Mouse (Mus musculus) kidney, postnatal 4 days (tissue): Measurements from ENCODE around the gene Pi4k2a.

Source experiments
- DNase-seq, 2 experiments: peaks; one replicate each; pipeline ENCODE4 v3.0.0; 2021; ENCODE audit warnings: mixed read lengths in 2 of 2

The Pi4k2a gene

DNA sequence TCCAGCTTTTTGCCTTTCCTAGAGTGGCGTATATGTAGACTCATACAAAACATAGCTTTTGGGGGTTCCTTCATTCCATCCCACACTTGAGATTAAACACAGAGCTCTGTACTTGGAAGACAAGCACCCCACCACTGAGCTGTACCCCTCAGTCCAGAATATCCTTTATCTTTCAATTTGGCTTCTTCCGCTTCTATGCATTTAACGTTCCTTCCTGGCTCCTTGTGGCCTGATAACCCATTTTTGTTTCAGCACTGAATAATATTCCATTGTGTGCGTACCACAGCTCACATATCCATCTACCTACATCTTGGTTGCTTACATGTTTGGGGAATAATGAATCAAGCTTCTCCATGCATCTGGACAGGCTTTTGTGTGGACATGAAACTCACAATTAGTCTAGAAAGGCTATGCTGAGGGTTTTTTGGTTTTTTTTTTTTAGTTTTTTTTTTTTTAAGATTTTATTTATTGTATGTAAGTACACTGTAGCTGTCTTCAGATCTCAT, 47.0 kb downstream of the Pi4k2a start:
- no peak for DNase-seq

DNA sequence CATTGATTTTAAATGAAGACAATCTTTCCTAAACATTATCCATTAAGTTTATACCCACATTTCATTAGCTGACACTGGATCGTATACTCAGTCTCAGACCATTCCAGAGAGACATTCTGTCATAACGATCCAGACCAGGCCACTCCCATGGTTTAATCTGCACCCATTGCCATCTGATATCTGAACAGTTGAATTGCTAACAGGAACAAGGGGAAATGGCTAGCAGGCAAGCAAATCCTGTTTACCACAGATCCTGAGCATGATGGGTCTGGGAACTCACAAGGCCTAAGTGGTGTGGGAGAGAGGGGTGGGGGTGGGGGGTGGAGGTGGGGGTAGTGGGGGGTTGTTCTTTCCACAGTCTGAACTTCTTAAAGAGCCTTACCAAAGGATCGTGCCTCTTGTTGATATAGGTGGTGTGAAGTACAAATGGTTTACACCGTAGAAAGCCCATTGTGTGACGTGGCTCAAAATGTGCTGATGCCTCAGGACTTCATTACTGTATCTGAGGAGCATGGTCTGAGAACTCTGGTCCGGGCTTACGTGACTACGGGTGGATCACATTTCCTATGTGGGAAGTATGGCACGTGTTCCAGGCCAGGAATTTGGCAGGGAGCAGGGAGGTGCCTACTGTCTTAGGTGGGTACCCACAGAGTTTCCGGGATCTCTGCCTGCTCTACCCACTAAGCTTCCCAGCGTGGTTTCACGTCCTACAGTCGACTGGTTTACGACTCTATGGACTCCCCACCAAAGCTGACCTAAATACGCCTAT, 48.4 kb downstream of the Pi4k2a start:
- DNase-seq: no peak

DNA sequence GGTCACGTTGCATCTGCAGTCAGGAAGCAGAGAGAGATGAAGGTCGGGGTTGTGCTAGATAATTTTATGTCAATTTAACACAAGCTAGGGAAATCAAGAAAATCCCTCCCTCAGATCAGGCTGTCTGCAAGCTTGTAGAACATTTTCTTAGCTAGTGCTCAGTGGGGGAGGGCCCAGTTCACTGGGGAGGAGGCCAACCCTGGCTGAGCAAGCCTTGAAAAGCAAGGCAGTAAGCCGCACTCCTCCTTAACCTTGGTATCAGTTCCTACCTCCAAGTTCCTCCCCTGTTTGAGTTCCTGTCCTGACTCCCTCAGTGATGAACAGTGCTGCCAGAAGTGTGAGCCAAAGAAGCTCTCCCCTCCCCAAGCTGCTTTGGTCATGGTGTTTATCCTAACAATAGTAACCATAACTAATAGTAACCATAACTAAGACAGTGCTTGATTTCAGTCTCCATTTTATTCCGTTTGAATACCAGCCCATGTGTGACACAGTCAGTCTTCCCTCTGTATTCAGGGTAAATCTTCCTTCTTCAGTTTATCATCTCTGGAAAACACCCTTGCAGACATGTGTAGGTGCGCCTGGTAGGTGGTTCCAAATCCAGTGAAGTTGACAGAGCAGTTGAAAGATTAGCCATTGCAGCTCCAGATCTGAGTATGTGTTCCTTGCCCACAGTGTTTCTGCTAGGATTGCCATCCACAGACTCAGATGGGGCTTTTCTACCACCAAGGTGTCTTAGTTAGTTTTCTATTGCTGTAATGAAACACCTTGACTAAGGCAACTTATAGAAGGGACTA, 49.7 kb downstream of the Pi4k2a start:
- DNase-seq: no peak

DNA sequence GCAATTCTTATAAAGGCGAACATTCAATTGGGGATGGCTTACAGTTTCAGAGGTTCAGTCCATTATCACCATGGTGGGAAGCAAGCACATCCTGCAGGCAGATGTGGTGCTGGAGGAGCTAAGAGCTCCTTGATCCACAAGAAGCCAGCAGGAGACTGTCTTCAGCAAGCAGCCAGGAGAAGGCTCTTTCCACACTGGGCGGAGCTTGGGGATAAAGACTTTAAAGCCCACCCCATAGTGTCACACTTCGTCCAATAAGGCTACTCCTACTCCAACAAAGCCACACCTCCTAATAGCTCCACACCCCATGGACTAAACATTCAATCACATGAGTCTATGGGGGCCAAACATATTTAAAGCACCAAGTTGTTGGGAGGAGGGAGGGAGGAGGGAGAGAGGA, 51.7 kb downstream of the Pi4k2a start:
- DNase-seq: no peak

- no peak for DNase-seq
Observed at GRCm38 (mm10) chr19:42142757-42143156, 52.5 kb downstream of the Pi4k2a start.

DNA sequence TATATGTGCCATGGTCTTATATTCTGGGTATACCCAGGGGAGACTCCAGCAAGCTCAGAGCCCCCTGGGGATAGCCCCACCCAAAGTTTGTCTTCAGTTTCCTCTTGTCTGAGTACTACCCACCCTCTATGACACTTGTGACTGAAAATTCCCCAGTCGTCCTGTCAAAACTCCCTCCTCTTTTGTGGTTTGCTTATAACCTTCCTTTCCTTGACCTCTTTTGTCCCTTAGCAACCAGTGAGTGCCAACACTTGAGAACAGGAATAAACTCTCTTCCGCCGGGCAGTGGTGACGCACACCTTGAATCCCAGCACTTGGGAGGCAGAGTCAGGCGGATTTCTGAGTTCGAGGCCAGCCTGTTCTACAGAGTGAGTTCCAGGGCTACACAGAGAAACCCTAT, 53.8 kb downstream of the Pi4k2a start:
- DNase-seq: no peak

GRCm38 (mm10) chr19:42144541-42145167, 54.4 kb downstream of the Pi4k2a start:
- peak; percentile 96 for DNase-seq

GRCm38 (mm10) chr19:42145210-42145609, 54.9 kb downstream of the Pi4k2a start:
- no peak for DNase-seq

DNA sequence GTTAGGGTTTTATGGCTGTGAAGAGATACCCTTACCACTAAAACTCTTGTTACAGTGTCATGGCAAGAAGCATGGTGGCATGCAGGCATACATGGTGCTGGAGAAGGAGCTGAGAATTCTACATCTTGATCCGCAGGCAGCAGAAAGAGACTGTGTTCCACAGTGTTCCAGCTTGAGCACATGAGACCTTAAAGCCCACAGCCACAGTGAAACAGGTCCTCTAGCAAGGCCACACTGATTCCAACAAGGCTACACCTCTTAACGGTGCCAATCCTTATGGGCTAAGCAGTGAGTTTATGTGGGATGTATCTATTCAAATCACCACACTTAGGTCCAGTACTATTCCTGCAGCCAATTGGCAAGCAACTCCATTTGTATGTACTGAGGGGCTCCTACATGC, 55.5 kb downstream of the Pi4k2a start:
- DNase-seq: no peak

- no peak for DNase-seq
Observed at GRCm38 (mm10) chr19:42146276-42147010, 56.2 kb downstream of the Pi4k2a start.

DNA sequence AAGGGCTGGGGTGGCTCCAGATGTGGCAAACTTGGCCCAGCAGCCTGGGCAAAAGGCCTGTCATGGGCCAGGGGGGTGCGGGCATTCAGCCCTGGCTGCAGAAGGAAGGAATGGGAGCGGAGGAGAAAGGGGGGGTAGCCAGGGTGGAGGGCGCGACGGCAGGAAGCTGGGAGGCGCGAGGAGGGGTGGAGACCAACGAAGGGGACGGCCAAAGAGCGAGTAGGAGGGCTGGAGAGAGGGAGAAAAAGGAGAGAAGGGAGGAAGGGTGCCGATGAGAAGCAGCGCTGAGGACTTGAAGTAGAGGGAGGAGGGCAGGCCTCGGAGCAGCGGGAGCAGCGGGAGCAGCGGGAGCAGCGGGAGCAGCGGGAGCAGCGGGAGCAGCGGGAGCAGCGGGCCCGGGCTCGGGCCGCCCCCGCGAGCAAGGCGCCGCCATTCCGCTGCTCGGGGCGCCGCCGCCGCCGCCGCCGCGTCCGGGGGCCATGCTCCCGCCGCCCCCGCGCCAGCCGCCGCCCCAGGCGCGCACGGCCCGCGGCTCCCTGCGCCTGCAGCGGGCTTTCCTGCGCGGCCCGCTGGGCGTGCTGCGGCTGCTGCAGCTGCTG, 57.0 kb downstream of the Pi4k2a start, which contains the start of gene Marveld1:
Marveld1 (plus strand) TSS at position 231 of the 599 bp plus-strand sequence.
- DNase-seq: peak; percentile 85 to 91

- DNase-seq: peak; percentile 74 to 86
Observed at GRCm38 (mm10) chr19:42147769-42148568, 57.7 kb downstream of the Pi4k2a start.

GRCm38 (mm10) chr19:42148569-42148860, 58.2 kb downstream of the Pi4k2a start:
- DNase-seq: no peak

DNA sequence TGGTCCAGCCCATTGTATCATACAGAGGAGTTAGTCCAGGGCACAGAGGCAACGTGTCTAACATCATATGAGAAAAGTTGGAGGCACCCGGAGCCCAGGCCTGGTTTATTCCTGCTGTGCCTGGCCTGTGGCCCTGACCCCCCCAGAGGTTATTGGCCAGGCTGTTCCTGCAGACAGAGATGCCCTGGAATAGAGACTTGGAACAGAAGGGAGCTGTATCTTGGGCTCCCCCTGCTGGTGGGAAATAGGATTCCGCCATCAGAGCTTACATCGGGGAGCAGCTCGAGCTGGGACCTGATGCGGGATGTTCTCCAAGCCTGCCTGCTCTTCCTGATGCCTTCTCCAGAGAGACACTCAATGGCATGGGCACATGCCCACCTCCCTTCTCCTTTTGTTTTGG, 61.7 kb downstream of the Pi4k2a start:
- DNase-seq: peak; percentile 90 to 91

DNA sequence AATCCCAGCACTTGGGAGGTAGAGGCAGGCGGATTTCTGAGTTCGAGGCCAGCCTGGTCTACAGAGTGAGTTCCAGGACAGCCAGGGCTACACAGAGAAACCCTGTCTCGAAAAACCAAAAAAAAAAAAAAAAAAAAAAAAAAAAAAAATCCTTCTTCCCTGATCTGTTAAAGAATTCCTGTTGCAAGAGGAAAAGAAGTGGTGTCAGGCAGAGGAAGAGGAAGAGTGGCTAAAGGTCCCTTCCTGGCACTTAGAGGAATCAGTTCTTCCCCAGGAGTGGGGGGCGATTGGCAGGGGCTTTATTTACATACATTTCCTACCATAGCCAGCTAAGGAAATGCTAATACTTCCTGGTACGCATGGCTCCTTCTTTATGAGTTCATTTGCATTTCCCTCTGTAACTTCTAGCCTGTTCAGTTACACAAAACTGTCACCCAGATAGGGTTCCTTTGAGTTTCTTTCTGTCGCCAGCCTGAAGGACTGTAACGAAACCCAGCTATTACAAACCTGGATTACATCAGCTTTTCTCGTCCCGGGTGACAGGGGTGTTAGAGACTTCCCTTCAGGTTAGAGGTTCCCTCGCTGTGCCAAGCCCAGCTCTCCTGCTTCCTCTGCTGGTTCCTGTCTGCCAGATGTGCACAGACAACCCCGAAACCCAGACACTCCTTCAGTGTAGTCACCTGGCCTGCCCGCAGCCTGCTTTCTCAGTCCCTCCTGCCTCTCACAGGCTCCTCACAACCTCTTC, 67.4 kb downstream of the Pi4k2a start:
- DNase-seq: no peak

- no peak for DNase-seq
Observed at GRCm38 (mm10) chr19:42158246-42159017, 68.2 kb downstream of the Pi4k2a start.

DNA sequence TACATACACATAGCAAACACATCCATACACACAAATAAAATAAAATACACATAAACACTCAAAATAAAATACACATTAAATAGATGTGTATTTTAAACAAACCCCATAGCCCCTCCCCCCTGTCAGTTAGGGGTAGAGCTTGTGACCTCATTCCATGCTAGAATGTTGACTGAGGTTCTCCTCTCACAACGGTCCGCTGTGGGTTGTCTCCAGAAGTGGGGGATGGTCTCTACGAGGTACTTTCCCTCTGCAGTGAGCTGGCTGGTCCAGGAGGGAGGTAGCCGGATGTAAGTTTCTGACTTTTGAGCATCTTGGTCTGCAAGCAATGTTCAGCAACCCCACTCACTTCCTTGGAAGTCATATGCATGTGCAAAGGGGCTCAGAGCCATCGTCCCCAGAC, 73.5 kb downstream of the Pi4k2a start, which contains the start of gene Zfyve27:
Zfyve27 (plus strand) TSS at position 188 of the 400 bp plus-strand sequence.
- DNase-seq: peak in 1 of 2 experiments; percentile 25

- no peak for DNase-seq
Observed at GRCm38 (mm10) chr19:42164188-42164587, 73.9 kb downstream of the Pi4k2a start.

GRCm38 (mm10) chr19:42166130-42166529, 75.9 kb downstream of the Pi4k2a start:
- peak; percentile 94 to 97 for DNase-seq

- no peak for DNase-seq
Observed at GRCm38 (mm10) chr19:42166766-42167165, 76.5 kb downstream of the Pi4k2a start.
